Mouse (Mus musculus) hindbrain, postnatal 0 days (tissue): ENCODE results near the gene Epsti1. TPM values are rescaled to one million over a fixed set of nuclear protein-coding genes. Genes with fewer than 3 reads are reported as not detected.
"Not testable (repeated sequence)": the region's sequence is repeated elsewhere in the genome, so short reads cannot be mapped to it uniquely, and the experiment has no call there.

Experiments used
- ATAC-seq: fragments of 200-750 bp; cut with Nextera tagmentation; 2 replicates; pipeline ENCODE4 v1.8.0; 2017; ENCODE audit warnings: mild to moderate bottlenecking, moderate TSS enrichment, moderate library complexity
- DNase-seq: peaks from one replicate; pipeline ENCODE4 v3.0.0-alpha.2; 2015; ENCODE audit warnings: low spot score
- H3K27ac ChIP-seq: fragments of 300-500 bp; sonication (generic); 2 replicates; pipeline ENCODE4 v1.5.1; 2014; ENCODE audit warnings: mild to moderate bottlenecking
- H3K27me3 ChIP-seq: fragments of 300-500 bp; sonication (generic); 2 replicates; pipeline ENCODE4 v1.6.1; 2014; ENCODE audit warnings: low read length, mixed read lengths; ENCODE audit not compliant: insufficient read depth
- H3K36me3 ChIP-seq: fragments of 300-500 bp; sonication (generic); 2 replicates; pipeline ENCODE4 v1.6.1; 2014; ENCODE audit warnings: low read length, mixed read lengths; ENCODE audit not compliant: insufficient read depth
- H3K4me1 ChIP-seq: fragments of 300-500 bp; sonication (generic); 2 replicates; pipeline ENCODE4 v1.6.1; 2014; ENCODE audit warnings: antibody characterized with exemption, low read length, mixed read lengths; ENCODE audit not compliant: insufficient read depth
- H3K4me2 ChIP-seq: fragments of 300-500 bp; sonication (generic); 2 replicates; pipeline ENCODE4 v1.6.1; 2014; ENCODE audit warnings: low read depth, mild to moderate bottlenecking, low read length, moderate library complexity, mixed read lengths
- H3K4me3 ChIP-seq: fragments of 300-500 bp; sonication (generic); 2 replicates; pipeline ENCODE4 v1.5.1; 2014; ENCODE audit warnings: low read length
- H3K9ac ChIP-seq: fragments of 300-500 bp; sonication (generic); replicated peaks from 2 replicates; pipeline ENCODE4 v1.6.1; 2014; ENCODE audit warnings: mild to moderate bottlenecking, low read length, moderate library complexity, mixed read lengths
- H3K9me3 ChIP-seq: fragments of 300-500 bp; sonication (generic); 2 replicates; pipeline ENCODE4 v1.6.1; 2016; ENCODE audit warnings: low read length, mixed read lengths
- CTCF ChIP-seq: IDR thresholded peaks from 2 replicates; pipeline ENCODE4 v1.5.1; 2016; ENCODE audit warnings: antibody characterized with exemption, control low read depth, low read depth
- WGBS: fragments of 180-500 bp; shearing (Covaris S2); extraction: QIAGEN DNeasy Blood & Tissue Kit; methylation state at CpG from one replicate; pipeline ENCODE4 v1.1.7; 2014; 5-methylcytosine and 5-hydroxymethylcytosine counted together
- polyA plus RNA-seq: library from polyadenylated mRNA; unstranded; fragments of >200 nt; fragmentation: Nextera tagmentation; extraction: Ambion mirVana; gene quantifications from 2 replicates; pipeline ENCODE4 v1.2.1, GENCODE M21; 2015
- total RNA-seq: library from RNA; depleted of rRNA; stranded (reverse); fragments of >200 nt; gene quantifications from 2 replicates; pipeline ENCODE4 v1.2.3, GENCODE M21; 2014

The Epsti1 gene
- total and polyA plus RNA-seq, 2 experiments from 2014 or later: 0.16 to 0.41 TPM

- H3K4me2 ChIP-seq: no peak overlapping the region
- no peaks in the 10 kb centered on the region for H3K9me3 ChIP-seq
- ATAC-seq (no peak), DNase-seq (no peak)
- 91% methylated on average over 6 of the region's 6 CpGs for WGBS
- no peaks in the 10 kb centered on the region for H3K4me1 ChIP-seq
- H3K36me3 ChIP-seq: no peaks in the 10 kb centered on the region
- no peak for TF ChIP-seq CTCF
- no peak overlapping the region for H3K27ac ChIP-seq
- H3K9ac ChIP-seq: no peak overlapping the region
- H3K27me3 ChIP-seq: no peaks in the 10 kb centered on the region
- H3K4me3 ChIP-seq: no peak overlapping the region
These were observed 32.6 kb upstream of the Epsti1 start for GRCm38 (mm10) chr14:77871380-77871975.

DNA sequence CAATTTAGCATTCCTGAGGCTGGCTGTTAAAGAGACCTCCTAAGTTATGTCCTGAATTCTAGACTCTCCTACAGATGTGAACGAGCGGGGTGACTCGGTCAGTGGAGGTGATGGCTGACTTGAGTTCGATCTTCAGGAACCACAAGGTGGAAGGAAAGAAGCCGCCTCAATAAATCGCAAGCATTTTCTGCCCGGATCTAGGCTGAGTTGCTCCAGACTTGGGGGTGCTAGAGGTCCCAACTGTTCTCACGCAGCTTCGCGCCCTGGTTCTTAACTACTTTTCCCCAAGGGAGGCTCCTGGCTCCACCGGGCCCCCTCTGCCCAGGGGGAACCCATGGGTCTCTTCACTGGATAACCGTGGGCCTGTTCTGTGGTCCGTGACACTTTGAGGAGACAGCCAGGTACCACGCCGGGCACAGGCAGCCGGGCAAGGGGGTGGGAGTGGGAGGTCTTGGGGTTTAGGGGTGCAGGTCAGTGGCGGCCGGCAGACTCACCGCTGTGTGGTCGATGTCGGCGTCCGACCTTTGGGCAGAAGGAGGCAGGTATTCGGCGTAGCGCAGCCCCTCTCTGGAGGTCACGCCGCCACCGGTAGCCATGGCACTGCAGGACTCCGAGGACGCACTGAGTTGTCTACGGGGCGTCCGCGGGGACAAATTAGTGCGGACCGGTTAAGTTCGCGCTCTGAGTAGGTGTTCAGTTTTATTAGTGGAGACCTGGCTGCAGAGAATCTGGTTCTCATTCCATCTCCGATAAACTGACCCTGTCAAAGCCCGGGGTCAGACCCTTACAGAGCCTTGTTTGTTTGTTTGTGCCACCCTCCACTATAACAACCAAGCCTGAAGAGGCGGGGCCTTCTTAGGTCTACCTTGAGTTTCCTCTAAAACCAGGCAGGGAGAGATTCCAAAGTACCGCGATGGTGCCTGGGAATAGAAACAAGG is 29.5 kb upstream of the Epsti1 start, which contains the start of gene Dnajc15:
Gene Dnajc15, minus strand, starts transcription at position 822 of the 938 bp plus-strand sequence.
- Histone ChIP-seq H3K9me3 (no peaks in the 10 kb centered on the region), H3K9ac (peak within 1 kb of the TSS; percentile 74), H3K27me3 (no peaks in the 10 kb centered on the region), H3K27ac (peak within 1 kb of the TSS; percentile 49; the same call in 1 of the 2 replicates), H3K4me3 (peak within 1 kb of the TSS; percentile 85), H3K4me1 (no peaks in the 10 kb centered on the region), H3K4me2 (peak within 1 kb of the TSS; percentile 95), H3K36me3 (no peaks in the 10 kb centered on the region)
- 1% methylated on average over 44 of the region's 44 CpGs for WGBS
- peak; percentile 38 for TF ChIP-seq CTCF
- DNase-seq: peak; percentile 85
- peak; percentile 93 for ATAC-seq

- Histone ChIP-seq H3K4me2 (no peak overlapping the region), H3K36me3 (no peaks in the 10 kb centered on the region), H3K27me3 (no peaks in the 10 kb centered on the region), H3K4me3 (no peak overlapping the region), H3K9me3 (no peaks in the 10 kb centered on the region), H3K4me1 (no peaks in the 10 kb centered on the region), H3K27ac (no peak overlapping the region), H3K9ac (no peak overlapping the region)
- ATAC-seq: no peak
- WGBS: 58% methylated on average over 1 of the region's 1 CpGs
- peak; percentile 6 for DNase-seq
- TF ChIP-seq CTCF: no peak
These were observed 27.8 kb upstream of the Epsti1 start for GRCm38 (mm10) chr14:77876199-77876598.

DNA sequence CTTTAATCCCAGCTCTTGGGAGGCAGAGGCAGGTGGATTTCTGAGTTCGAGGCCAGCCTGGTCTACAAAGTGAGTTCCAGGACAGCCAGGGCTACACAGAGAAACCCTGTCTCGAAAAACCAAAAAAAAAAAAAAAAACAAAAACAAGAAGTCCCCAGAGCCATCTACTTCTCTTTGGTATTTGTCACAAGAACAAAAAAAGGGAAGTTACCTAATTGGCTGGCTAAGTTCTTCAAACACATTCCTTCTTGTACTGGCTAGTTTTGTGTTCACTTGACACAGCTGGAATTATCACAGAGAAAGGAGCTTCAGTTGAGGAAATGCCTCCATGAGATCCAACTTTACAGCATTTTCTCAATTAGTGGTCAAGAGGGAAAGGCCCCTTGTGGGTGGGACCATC is 26.2 kb upstream of the Epsti1 start:
- not testable (repeated sequence) for H3K4me1 ChIP-seq, H3K36me3 ChIP-seq, H3K9me3 ChIP-seq, H3K27ac ChIP-seq, DNase-seq, H3K4me3 ChIP-seq, ATAC-seq, H3K4me2 ChIP-seq, H3K27me3 ChIP-seq, H3K9ac ChIP-seq
- no CpG with 5 or more reads among the region's 2 CpGs for WGBS

- DNase-seq (no peak), ATAC-seq (no peak)
- no peaks in the 10 kb centered on the region for H3K36me3 ChIP-seq
- H3K27me3 ChIP-seq: no peaks in the 10 kb centered on the region
- H3K27ac ChIP-seq: no peak overlapping the region
- no peaks in the 10 kb centered on the region for H3K9me3 ChIP-seq
- WGBS: 75% methylated on average over 1 of the region's 1 CpGs
- H3K9ac ChIP-seq: no peak overlapping the region
- TF ChIP-seq CTCF: no peak
- no peak overlapping the region for H3K4me3 ChIP-seq
- no peaks in the 10 kb centered on the region for H3K4me1 ChIP-seq
- no peak overlapping the region for H3K4me2 ChIP-seq
These were observed 22.0 kb upstream of the Epsti1 start for GRCm38 (mm10) chr14:77881998-77882397.

GRCm38 (mm10) chr14:77882669-77883068 is 21.4 kb upstream of the Epsti1 start:
- Histone ChIP-seq H3K4me2 (no peak overlapping the region), H3K27ac (no peak overlapping the region), H3K4me3 (no peak overlapping the region), H3K27me3 (no peaks in the 10 kb centered on the region), H3K4me1 (no peaks in the 10 kb centered on the region), H3K9ac (no peak overlapping the region), H3K9me3 (no peaks in the 10 kb centered on the region), H3K36me3 (no peaks in the 10 kb centered on the region)
- WGBS: 42% methylated on average over 6 of the region's 6 CpGs
- ATAC-seq (peak; percentile 58; the same call in 1 of the 2 replicates), DNase-seq (peak; percentile 75)
- TF ChIP-seq CTCF: no peak
